Mouse (Mus musculus): ENCODE measurements around the gene Myo1f.

DNA sequence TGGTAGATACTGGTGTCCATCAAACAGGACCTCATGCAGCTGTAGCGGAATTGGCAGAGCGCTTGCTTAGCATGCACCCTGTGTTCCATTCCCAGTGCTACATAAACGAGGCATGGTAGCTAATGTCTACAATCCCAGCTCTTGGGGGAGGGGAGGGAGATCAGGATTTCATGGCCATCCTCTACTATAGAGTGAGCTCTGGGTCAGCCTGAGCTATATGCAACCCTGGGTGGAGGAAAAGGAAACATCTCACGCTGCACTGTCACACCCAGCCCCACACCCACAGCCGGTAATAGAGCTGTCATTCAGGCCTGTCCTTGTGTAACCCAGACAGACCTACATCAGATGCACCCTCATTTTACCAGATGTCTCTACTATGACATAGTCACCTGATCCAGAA, 43.0 kb downstream of the Myo1f start:
- TF ChIP-seq POLR2A (IDR thresholded peaks at IDR 0.05; ENCODE audit: control insufficient read depth, low read depth, low read length): no peak
- TF ChIP-seq CTCF (IDR thresholded peaks at IDR 0.05; ENCODE audit: control insufficient read depth, insufficient read depth, insufficient replicate concordance, low read depth, low read length): no peak
